Mouse (Mus musculus): ENCODE results near the gene Mylpf. TPM values are rescaled to one million over a fixed set of nuclear protein-coding genes. Genes with fewer than 3 reads are reported as not detected.
"Not testable (repeated sequence)": the region's sequence is repeated elsewhere in the genome, so short reads cannot be mapped to it uniquely, and the experiment has no call there.

Gene Mylpf
- 16.2 and 31.6 TPM in 2 replicates for polyA plus RNA-seq (2015; fragmentation: Nextera tagmentation; extraction: Ambion mirVana)

DNA sequence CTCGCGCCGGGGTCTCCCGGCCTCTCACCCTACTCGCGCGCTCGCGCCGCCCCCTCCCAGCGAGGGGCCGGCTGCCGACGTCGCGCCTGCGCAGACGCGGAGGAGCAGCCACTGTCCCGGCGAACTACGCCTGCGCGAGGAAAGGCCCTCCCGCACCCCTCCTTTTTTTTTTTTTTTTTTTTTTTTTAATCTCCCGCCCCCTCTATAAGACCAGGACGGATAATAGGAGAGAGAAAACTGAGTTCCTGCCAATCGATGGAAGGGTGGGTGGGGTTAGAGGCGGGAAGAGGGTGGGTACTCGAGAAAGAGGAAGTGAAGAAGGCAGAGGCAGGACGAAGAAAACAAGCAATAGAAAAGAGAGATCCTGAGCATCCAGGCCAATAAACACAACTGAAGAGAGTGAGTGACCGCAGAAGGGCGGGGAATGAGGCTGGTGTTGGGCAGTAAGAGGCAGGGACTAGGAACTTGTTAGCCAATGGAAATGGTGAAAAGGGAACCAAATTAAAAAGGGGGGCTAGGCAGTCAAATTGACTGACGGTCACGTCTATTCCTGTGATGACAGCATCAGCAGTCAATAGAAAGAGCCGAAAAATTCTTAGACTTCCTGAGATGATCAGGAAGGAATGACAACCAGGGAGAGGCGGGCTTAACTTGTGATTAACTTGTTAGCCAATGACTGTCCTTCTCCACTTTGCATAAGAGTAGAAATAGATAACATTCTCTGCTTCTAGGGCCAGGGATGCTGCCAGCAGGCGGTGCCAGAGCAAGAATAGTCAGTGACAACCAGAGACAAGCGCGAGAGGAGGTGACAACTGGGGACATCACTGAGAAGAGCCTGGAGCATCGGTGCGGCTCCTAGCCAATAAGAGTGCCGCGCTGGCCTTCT, at the start of gene Mylpf:
Mylpf (plus strand) TSS at position 338 of the 886 bp plus-strand sequence.
- Histone ChIP-seq H3K9ac (ENCODE audit: low read length) (peak within 1 kb of the TSS; percentile 95), H3K4me2 (ENCODE audit: low read depth, low read length) (peak within 1 kb of the TSS; percentile 96), H3K4me1 (ENCODE audit: control insufficient read depth, insufficient read depth, low read length) (peaks cover 21% of the 10 kb centered on the region), H3K4me3 (ENCODE audit: low read length) (peak within 1 kb of the TSS; percentile 88), H3K27me3 (ENCODE audit: control insufficient read depth, insufficient read depth, low read length) (no peaks in the 10 kb centered on the region), H3K27ac (ENCODE audit: low read length) (peak within 1 kb of the TSS; percentile 89), H3K9me3 (replicated peaks; ENCODE audit: control insufficient read depth, low read length) (no peaks in the 10 kb centered on the region), H3K36me3 (ENCODE audit: control insufficient read depth, insufficient read depth) (peaks cover 4% of the 10 kb centered on the region)
- WGBS, result under 1% methylated on average over 31 of the region's 44 CpGs
- ATAC-seq (replicated peaks; ENCODE audit: extremely low read depth, insufficient read depth, low FRiP score), result peak; percentile 91

DNA sequence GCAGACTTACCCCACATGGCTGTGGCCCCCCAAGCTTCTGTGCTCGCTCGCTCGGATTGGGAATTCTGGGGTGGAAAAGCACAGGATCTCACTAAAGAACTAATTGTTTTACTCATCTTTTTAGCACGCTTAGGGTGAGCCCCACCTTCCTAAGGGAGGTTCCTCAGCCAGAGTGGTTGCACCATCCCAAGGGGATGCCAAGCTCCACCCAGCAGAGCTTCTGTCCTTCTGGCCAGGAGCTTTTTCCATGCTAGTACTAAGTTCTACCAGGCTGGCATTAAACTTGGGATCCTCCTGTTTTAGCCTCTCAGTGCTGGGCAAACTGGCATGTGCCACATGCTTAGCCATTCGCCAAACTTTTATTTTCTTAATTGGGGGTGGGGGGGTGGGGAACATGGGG, 46.1 kb upstream of the Mylpf start:
- H3K9me3 ChIP-seq (replicated peaks; ENCODE audit: control insufficient read depth, low read length), result no peaks in the 10 kb centered on the region
- no peaks in the 10 kb centered on the region for H3K27me3 ChIP-seq (ENCODE audit: control insufficient read depth, insufficient read depth, low read length)
- no peak overlapping the region for H3K9ac ChIP-seq (ENCODE audit: low read length)
- no peak for ATAC-seq (replicated peaks; ENCODE audit: extremely low read depth, insufficient read depth, low FRiP score)
- no peak overlapping the region for H3K4me2 ChIP-seq (ENCODE audit: low read depth, low read length)
- H3K4me3 ChIP-seq (ENCODE audit: low read length), result no peak overlapping the region
- H3K36me3 ChIP-seq (ENCODE audit: control insufficient read depth, insufficient read depth), result no peaks in the 10 kb centered on the region
- 70% methylated on average over 5 of the region's 5 CpGs for WGBS
- no peaks in the 10 kb centered on the region for H3K4me1 ChIP-seq (ENCODE audit: control insufficient read depth, insufficient read depth, low read length)
- H3K27ac ChIP-seq (ENCODE audit: low read length), result no peak overlapping the region

DNA sequence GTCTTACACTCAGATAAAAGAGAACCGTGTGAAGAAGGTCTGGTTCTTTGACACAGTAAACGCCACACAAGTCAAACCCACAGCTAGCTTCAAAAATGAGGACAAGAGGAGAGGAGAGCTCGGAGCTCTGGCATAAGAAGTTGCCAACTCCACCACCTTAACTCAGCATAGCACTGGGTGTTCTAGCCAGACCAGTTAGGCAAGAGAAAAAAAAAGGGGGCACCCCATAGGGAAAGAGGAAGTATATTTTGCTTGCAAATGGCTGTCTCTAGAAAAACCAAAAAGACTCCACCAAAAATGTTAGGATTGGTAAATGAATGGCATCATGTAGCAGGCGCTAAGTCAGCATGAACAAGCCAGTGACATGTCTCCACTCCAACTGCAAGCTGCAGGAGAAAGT, 44.7 kb upstream of the Mylpf start:
- H3K4me1 ChIP-seq (ENCODE audit: control insufficient read depth, insufficient read depth, low read length), result no peaks in the 10 kb centered on the region
- H3K9ac ChIP-seq (ENCODE audit: low read length), result no peak overlapping the region
- no peak overlapping the region for H3K27ac ChIP-seq (ENCODE audit: low read length)
- WGBS, result 77% methylated on average over 4 of the region's 4 CpGs
- no peak for ATAC-seq (replicated peaks; ENCODE audit: extremely low read depth, insufficient read depth, low FRiP score)
- no peaks in the 10 kb centered on the region for H3K27me3 ChIP-seq (ENCODE audit: control insufficient read depth, insufficient read depth, low read length)
- H3K9me3 ChIP-seq (replicated peaks; ENCODE audit: control insufficient read depth, low read length), result no peaks in the 10 kb centered on the region
- H3K4me3 ChIP-seq (ENCODE audit: low read length), result no peak overlapping the region
- H3K36me3 ChIP-seq (ENCODE audit: control insufficient read depth, insufficient read depth), result no peaks in the 10 kb centered on the region
- H3K4me2 ChIP-seq (ENCODE audit: low read depth, low read length), result no peak overlapping the region

DNA sequence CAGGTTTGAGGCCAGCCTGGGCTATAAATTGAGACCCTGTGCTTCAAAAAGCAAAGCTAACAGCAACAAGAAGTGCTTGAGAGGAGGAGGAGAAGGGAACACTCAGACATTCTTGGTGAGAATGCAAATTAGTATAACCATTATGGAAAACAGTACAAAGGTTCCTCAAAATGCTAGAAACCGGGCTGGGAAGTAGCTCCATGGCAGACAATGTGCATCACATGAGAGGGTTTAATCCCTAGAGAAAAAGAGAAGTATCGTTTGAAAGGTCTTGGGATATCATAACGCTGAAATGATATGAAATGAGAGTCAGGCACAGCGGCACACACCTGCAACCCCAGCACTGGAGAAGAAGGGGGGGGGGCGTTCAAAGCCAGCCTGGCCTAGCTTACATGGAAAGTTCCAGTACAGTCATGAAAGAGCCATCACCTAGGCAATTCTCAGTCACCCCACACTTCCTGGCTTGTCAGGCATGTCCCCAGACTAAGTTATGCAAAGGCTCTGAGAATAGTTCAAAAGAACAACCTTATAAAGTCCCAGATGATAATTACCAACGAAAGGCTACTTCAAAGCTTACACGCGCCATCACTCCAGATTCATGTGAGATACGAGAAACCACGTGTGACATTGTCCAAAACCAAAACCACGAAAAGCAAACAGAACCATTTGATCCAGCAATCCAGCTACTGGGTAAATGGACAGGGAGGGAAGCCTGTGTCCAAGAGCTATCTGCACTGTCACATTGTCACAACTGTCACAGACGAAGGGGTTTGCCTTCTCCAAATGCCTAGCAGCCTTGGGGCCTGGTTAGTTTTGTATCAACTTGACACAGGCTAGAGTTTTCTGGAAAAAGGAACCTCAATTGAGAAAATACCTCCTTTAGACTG, 42.8 kb upstream of the Mylpf start:
- Histone ChIP-seq H3K27me3 (ENCODE audit: control insufficient read depth, insufficient read depth, low read length) (no peaks in the 10 kb centered on the region), H3K36me3 (ENCODE audit: control insufficient read depth, insufficient read depth) (no peaks in the 10 kb centered on the region), H3K27ac (ENCODE audit: low read length) (no peak overlapping the region), H3K4me3 (ENCODE audit: low read length) (no peak overlapping the region), H3K4me1 (ENCODE audit: control insufficient read depth, insufficient read depth, low read length) (no peaks in the 10 kb centered on the region), H3K4me2 (ENCODE audit: low read depth, low read length) (no peak overlapping the region), H3K9me3 (replicated peaks; ENCODE audit: control insufficient read depth, low read length) (no peaks in the 10 kb centered on the region), H3K9ac (ENCODE audit: low read length) (no peak overlapping the region)
- WGBS, result 81% methylated on average over 12 of the region's 12 CpGs
- ATAC-seq (replicated peaks; ENCODE audit: extremely low read depth, insufficient read depth, low FRiP score), result no peak

DNA sequence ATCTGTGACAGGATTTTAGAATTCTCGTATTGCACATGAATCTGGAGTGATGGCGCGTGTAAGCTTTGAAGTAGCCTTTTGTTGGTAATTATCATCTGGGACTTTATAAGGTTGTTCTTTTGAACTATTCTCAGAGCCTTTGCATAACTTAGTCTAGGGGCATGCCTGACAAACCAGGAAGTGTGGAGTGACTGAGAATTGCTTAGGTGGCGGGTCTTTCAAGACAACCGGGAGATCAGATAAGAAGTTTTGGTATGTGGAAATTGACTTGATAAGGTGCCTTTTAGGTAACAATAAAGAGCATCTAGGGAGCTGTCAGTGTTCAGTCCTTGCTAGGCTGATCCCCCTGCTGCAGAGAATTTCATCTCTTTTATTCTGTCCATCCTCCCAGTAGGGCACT, 42.2 kb upstream of the Mylpf start:
- no peak overlapping the region for H3K9ac ChIP-seq (ENCODE audit: low read length)
- no peaks in the 10 kb centered on the region for H3K27me3 ChIP-seq (ENCODE audit: control insufficient read depth, insufficient read depth, low read length)
- no peak overlapping the region for H3K4me3 ChIP-seq (ENCODE audit: low read length)
- no peaks in the 10 kb centered on the region for H3K9me3 ChIP-seq (replicated peaks; ENCODE audit: control insufficient read depth, low read length)
- H3K27ac ChIP-seq (ENCODE audit: low read length), result no peak overlapping the region
- no peak for ATAC-seq (replicated peaks; ENCODE audit: extremely low read depth, insufficient read depth, low FRiP score)
- no peak overlapping the region for H3K4me2 ChIP-seq (ENCODE audit: low read depth, low read length)
- WGBS, result 67% methylated on average over 5 of the region's 5 CpGs
- no peaks in the 10 kb centered on the region for H3K4me1 ChIP-seq (ENCODE audit: control insufficient read depth, insufficient read depth, low read length)
- H3K36me3 ChIP-seq (ENCODE audit: control insufficient read depth, insufficient read depth), result no peaks in the 10 kb centered on the region

DNA sequence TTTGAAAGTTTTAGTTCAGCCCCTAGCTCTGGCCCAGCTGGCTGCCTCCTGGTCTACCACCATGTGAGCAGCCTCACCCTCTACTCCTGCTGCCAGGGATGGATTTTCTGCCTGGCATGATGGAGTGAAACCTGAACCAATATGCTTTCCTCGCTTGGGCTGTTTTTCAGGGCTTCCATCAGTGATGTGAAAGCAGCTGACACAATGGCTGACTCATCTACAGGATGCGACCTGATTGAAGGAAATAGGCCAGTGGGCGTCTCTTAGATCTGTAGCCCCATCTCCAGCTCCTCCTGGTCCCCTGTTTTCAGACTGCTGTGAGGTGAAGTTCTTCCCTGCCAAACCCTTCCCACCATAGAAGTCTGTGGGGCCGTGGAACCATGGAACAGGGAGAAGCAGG, 31.8 kb upstream of the Mylpf start:
- peaks cover 5% of the 10 kb centered on the region for H3K9me3 ChIP-seq (replicated peaks; ENCODE audit: control insufficient read depth, low read length)
- 65% methylated on average over 4 of the region's 4 CpGs for WGBS
- no peak for ATAC-seq (replicated peaks; ENCODE audit: extremely low read depth, insufficient read depth, low FRiP score)
- H3K27ac ChIP-seq (ENCODE audit: low read length), result no peak overlapping the region
- no peaks in the 10 kb centered on the region for H3K36me3 ChIP-seq (ENCODE audit: control insufficient read depth, insufficient read depth)
- no peak overlapping the region for H3K4me2 ChIP-seq (ENCODE audit: low read depth, low read length)
- no peak overlapping the region for H3K4me3 ChIP-seq (ENCODE audit: low read length)
- no peak overlapping the region for H3K9ac ChIP-seq (ENCODE audit: low read length)
- H3K4me1 ChIP-seq (ENCODE audit: control insufficient read depth, insufficient read depth, low read length), result no peaks in the 10 kb centered on the region
- no peaks in the 10 kb centered on the region for H3K27me3 ChIP-seq (ENCODE audit: control insufficient read depth, insufficient read depth, low read length)

DNA sequence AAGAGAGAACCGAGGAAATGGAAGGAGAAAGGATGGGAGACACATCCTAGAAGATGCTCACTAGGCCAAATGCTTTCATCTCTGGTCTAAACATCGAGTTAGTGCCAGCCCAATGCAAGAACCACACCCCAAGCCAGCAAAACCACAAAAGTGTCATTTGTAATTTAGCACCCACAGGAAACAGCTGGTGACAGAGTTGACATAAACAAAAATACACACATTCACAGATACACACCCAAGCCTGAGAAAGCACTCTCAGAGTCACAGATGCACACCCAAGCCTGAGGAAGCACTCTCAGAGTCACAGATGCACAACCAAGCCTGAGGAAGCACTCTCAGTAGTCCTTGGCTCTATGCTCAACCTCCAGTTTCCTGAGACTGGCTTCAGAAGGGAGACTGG, 27.9 kb upstream of the Mylpf start:
- Histone ChIP-seq H3K9ac (ENCODE audit: low read length) (no peak overlapping the region), H3K4me1 (ENCODE audit: control insufficient read depth, insufficient read depth, low read length) (no peaks in the 10 kb centered on the region), H3K27me3 (ENCODE audit: control insufficient read depth, insufficient read depth, low read length) (no peaks in the 10 kb centered on the region), H3K4me3 (ENCODE audit: low read length) (no peak overlapping the region), H3K9me3 (replicated peaks; ENCODE audit: control insufficient read depth, low read length) (no peaks in the 10 kb centered on the region; the same call in 1 of the 2 replicates), H3K4me2 (ENCODE audit: low read depth, low read length) (no peak overlapping the region), H3K27ac (ENCODE audit: low read length) (no peak overlapping the region), H3K36me3 (ENCODE audit: control insufficient read depth, insufficient read depth) (no peaks in the 10 kb centered on the region)
- 50% methylated on average over 2 of the region's 2 CpGs for WGBS
- no peak for ATAC-seq (replicated peaks; ENCODE audit: extremely low read depth, insufficient read depth, low FRiP score)

DNA sequence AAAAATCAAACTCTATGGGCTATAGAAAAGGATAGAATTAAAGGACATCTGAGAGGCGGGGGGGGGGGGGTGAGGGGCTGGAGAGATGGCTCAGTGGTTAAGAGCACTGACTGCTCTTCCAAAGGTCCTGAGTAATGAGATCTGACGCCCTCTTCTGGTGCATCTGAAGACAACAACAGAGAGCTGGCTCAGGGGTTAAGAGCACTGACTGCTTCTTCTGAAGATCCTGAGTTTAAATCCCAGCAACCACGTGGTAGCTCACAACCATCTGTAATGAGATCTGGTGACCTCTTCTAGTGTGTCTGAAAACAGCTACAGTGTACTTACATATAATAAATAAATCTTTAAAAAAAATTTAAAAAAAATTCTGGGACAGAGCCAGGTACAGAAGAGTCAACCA, 27.0 kb upstream of the Mylpf start:
- not testable (repeated sequence) for H3K4me3 ChIP-seq (ENCODE audit: low read length)
- 24% methylated on average over 3 of the region's 3 CpGs for WGBS

DNA sequence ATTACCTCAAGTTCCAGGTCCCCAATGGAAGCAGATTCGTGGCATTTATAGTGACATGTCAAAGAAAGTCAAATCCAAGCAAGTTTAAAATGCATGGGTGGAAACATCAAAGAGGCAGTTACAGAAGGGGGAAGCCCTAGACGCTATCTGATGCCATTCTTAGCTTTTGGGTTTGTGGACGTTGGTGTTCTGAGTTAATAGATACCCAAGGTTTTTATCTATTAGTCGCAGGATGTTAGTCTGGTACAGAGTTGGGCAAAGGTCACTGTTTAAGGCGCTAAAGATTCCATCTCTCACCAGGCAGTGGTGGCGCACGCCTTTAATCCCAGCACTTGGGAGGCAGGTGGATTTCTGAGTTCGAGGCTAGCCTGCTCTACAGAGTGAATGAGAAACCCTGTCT, 25.3 kb upstream of the Mylpf start:
- Histone ChIP-seq H3K4me2 (ENCODE audit: low read depth, low read length) (no peak overlapping the region), H3K36me3 (ENCODE audit: control insufficient read depth, insufficient read depth) (no peaks in the 10 kb centered on the region), H3K4me3 (ENCODE audit: low read length) (no peak overlapping the region), H3K4me1 (ENCODE audit: control insufficient read depth, insufficient read depth, low read length) (no peaks in the 10 kb centered on the region), H3K27me3 (ENCODE audit: control insufficient read depth, insufficient read depth, low read length) (no peaks in the 10 kb centered on the region), H3K9ac (ENCODE audit: low read length) (no peak overlapping the region), H3K27ac (ENCODE audit: low read length) (no peak overlapping the region), H3K9me3 (replicated peaks; ENCODE audit: control insufficient read depth, low read length) (no peaks in the 10 kb centered on the region; the same call in 1 of the 2 replicates)
- WGBS, result 61% methylated on average over 8 of the region's 8 CpGs
- no peak for ATAC-seq (replicated peaks; ENCODE audit: extremely low read depth, insufficient read depth, low FRiP score)

More for the DNA sequence above, 27.0 kb upstream of the Mylpf start:
- H3K4me2 ChIP-seq (ENCODE audit: low read depth, low read length); H3K9ac ChIP-seq (ENCODE audit: low read length); ATAC-seq (replicated peaks; ENCODE audit: extremely low read depth, insufficient read depth, low FRiP score); H3K36me3 ChIP-seq (ENCODE audit: control insufficient read depth, insufficient read depth); H3K9me3 ChIP-seq (replicated peaks; ENCODE audit: control insufficient read depth, low read length); H3K27me3 ChIP-seq (ENCODE audit: control insufficient read depth, insufficient read depth, low read length); H3K4me1 ChIP-seq (ENCODE audit: control insufficient read depth, insufficient read depth, low read length); H3K27ac ChIP-seq (ENCODE audit: low read length): not testable (repeated sequence)

Measured in heart, embryonic 16.5 days (tissue).